Mouse (Mus musculus) T-helper 1 cell (primary cell): ENCODE results near the gene 2410004B18Rik.

Source experiments
- in situ Hi-C: fragments of 300-600 bp; cut with MboI, MseI; formaldehyde crosslinking; loops from one replicate; pipeline ENCODE4 v1.15.1; 2025; ENCODE audit warnings: high pct_unique_total_duplicates

Gene 2410004B18Rik

DNA sequence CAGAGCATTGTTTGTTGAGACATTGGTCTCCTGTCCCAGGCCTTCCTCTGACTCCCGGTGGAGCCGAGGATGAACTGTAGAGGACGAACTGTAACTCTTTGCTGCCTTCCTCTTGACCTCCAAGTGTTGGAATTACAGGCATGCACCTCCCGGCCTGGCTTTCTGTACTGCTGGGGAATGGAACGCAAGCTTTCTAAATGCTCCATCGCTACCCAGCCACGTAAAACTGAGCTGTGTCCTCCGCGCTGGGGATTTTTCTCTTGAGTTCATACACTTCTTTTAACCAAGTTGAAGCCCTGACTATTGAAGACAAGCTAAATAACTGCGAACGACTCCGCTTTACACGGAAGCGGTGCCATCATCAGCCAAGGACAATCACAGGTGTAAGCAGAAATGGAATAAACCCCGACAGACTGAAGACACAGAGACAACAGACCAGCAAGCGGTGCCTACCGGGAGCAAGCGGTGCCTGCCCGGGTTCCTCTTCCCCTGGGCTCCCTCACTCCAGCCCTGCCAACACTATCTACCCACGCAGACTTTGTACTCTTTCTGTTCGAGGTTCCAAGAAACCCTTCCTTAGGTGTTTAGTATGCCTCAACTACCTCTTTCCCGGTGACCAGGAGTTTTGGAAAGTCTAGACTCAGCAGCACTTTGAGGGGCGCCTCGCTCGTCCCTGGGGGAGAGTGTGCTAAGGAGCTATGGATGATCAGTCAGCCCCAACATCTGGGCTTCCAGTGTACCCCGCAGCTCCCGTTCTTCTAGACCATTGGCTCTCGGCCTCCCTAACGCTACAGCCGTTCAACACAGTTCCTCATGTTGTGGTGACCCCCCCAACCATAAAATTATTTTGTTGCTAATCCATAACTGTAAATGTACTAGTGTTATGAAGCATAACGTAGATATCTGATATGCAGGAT lies 25.5 kb downstream of the 2410004B18Rik start:
- in situ Hi-C loops, result loop anchor here (10.0 kb wide), 1 partner anchor 491 kb away; no protein-coding TSS in a partner anchor

DNA sequence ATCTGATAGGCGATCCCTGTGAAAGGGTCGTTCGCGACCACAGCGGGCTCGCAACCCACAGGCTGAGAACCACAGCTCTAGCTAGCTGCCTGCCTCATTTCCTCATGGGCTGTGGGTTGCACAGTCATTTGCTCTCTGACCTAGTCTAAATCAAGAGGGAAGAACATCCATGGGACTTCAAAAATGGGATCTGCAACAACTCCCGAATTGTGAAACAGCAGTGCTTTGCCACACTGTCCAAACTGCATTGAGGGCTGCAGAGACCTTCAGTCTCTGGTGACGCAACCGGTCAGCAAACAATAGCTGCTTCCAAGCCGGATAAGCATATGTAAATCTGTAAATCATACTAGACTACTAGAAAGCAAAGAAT lies 26.2 kb downstream of the 2410004B18Rik start:
- in situ Hi-C loops, result loop anchor here (10.0 kb wide), 1 partner anchor 491 kb away; no protein-coding TSS in a partner anchor

DNA sequence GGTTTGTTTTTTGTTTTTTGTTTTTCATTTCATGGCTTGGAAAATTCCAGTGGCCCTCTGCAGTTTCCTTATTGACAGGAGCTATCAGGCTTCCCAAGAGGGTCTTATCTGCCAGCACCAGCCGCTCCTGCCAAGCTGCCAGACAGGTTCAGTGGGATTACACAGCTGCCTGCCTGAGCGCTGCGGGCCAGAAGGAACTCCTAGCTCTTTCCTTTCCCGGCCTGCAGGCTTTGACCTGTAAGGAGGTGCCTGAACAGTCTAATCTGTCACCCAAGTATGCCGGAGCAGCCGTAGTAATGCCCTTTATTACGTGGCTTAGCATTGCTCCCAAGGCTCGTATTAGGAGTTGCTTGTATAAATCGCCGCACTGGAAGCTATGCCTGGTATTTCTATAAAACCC lies 26.7 kb downstream of the 2410004B18Rik start:
- in situ Hi-C loops, result loop anchor here (10.0 kb wide), 1 partner anchor 490 kb away; no protein-coding TSS in a partner anchor

DNA sequence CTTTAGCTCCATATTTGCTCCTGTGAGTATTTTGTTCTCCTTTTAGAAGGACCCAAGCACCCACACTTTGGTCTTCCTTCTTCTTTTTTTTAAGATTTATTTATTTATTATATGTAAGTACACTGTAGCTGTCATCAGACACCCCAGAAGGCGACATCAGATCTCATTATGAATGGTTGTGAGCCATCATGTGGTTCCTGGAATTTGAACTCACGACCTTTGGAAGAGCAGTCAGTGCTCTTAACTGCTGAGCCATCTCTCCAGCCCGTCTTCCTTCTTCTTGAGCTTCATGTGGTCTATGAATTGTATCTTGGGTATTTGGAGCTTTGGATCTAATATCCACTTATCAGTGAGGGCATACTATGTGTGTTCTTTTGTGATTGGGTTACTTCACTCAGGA lies 27.8 kb downstream of the 2410004B18Rik start:
- in situ Hi-C loops, result loop anchor here (10.0 kb wide), 1 partner anchor 489 kb away; no protein-coding TSS in a partner anchor

DNA sequence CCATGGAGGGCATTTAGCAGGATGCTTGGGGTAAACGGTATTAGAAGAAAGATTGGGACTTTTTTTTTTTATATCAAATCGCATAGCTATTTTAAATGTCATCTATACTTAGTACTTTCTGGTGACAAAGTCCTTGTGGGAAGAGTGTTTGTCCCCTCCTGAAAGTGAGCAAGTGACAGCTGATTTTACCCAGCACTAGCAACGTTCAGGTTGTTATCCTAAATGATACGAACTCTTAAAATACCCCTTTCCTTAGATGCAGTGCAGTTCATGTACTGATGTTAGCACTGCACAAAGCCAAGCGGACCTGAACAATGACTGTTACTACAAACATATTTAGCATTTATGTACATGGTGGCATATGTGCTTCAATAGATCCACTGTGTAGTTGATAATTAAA lies 29.0 kb downstream of the 2410004B18Rik start:
- in situ Hi-C loops, result loop anchor here (10.0 kb wide), 1 partner anchor 488 kb away; no protein-coding TSS in a partner anchor

DNA sequence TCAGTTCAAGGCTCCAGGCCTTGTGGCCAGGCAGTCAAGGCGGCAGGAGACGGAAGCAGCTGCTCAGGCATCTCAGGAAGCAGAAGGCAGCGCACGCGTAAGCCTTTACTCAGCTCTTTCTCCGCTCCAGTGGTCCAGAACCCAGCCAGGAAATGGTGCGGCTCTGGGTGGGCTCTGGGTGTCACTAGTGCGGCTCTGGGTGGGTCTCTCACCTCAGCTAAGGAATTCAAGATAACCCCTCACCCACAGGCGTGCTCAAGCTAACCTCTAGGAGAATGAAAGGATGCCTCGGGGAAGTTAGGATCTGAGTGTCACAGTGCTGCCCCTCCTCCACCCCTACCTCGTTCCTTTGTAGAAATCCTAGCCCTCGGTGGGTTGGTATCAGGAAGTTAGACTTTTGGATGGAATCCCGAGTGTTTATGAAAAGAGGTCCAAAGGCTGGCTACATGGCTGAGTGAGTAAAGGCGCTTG lies 31.3 kb downstream of the 2410004B18Rik start:
- in situ Hi-C loops, result loop anchor here (10.0 kb wide), 1 partner anchor 486 kb away; no protein-coding TSS in a partner anchor

DNA sequence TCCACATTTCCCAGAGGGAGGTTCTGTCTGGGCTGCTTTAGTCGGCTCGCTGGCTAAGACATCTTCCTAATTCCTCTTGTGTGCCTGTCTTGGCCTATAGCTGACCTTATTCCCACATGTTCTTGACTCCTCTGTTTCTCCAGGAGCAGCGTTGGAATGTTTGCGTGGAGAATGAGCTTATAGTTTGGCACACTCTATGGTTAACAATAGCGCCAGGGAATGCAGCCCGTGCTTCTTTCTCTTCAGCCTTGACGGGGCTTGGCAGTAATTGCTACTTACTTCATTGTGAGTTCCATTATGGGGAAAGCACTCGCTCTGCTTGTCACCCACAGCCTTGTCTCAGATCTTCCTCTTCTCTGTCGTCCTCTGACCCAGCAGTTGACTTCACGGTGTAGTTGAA lies 33.7 kb downstream of the 2410004B18Rik start:
- in situ Hi-C loops, result no loop called here

DNA sequence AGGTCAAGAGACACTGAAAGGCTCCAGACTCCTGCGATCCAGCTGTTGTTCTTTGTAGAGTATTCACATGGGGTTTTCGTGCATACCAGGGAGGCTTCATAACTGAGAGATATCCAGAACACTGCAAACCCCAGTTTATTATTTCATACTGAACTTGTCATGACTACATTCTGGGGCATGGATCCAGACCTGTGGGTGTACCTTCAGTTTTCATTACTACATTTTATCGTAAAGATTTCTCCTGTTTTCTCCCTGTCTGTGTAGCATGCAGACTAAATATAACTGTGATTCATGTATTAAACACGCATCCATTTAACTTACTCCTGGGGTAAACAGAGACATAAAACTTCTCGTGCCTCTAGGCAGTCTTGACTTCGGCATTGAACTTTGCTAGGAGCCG lies 37.2 kb downstream of the 2410004B18Rik start:
- in situ Hi-C loops, result no loop called here

DNA sequence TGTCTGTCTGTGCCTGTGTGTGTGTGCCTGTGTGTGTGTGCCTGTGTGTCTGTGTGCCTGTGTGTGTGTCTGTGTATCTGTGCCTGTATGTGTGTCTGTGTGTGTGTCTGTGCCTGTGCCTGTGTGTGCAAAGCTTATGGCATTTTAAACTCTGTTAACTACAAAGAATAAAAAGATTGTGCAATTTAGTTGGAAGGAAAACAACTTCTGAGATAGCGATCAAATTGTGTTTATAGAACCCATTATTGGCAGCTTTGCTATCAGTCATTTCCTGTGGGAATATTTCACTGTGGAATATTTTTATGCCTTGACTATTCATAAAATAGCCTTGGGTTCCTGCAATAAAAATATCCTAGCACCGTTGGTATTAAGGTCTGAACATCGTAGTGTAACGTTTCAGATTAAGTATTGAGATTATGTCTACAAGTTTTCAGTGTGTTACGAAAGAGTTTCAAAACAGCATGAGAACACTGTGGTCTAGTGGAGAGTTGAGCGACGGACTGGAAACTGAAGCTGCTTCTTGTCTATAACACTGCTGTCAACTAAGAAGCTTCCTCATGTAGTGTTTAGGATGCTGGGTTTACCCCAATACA lies 47.6 kb downstream of the 2410004B18Rik start:
- in situ Hi-C loops, result loop anchor here (5.0 kb wide), 1 partner anchor 33 kb away; no protein-coding TSS in a partner anchor

DNA sequence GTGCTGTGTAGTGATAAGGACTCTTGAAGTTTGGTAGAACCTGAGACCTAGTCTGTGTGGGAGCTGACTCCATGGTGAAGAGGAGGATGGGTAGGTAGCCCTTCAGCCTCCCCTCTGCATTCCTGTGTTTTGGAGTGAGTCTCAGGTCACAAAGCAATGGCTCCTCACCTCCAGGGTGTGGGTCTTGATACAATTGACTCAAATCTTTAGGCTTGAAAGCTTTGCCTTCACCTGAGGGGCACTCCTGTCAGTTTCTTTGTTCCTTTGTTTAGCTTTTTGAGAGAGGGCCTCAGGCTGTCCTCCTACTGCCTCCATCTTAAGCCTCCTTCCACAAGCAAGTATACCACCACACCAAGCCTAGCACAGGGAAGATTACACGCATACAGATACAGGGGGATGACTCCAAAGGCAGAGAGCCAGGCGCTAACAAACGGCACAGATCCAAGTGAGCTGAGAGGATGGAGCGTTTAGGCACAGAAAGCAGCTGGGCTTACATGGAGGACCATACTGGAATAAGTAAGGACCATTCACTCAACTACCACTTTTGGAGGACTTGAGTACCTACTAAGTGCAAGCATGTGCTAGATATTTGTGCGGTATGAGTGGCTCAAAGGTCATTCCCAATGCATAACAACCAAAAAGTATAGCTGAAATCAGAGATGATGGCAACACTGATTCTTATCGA lies 48.6 kb downstream of the 2410004B18Rik start:
- in situ Hi-C loops, result loop anchor here (5.0 kb wide), 1 partner anchor 34 kb away; no protein-coding TSS in a partner anchor

DNA sequence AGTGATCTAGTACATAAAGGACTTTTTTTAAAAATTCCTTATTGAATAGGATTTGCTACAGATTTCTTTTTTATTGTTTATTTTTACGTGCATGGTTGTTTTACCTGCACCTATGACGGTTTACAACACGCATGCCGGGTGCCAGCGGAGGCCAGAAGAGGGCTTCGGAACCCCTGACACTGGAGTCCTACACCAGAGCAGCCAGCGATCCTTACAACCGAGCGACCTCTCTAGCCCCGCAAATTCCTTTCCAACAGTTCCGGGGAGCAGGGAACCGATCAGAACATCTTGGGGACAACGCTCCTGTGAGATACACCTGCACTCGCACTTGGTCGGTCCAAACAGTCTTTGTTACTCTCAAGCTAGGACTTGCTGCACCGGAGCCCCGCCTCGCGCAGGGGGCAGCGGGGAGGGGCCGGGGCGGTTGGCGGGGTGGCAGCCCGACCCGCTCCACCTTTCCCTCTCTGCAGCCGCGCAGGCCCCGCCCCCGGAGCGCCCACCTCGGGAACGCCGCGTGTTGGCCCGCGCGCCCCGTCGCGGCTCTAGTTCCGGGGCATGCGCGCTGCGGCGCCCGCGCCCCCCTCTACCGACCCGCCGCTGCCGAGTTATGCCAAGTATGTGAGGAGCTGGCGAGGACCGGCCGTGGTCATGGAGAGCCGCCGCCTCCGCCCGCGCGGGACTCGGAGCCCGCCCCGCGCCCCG lies 49.6 kb downstream of the 2410004B18Rik start, which contains the start of gene Syde2:
Syde2 (plus strand) TSS at position 603 of the 702 bp plus-strand sequence.
- in situ Hi-C loops, result loop anchor here (5.0 kb wide), 1 partner anchor 35 kb away; no protein-coding TSS in a partner anchor

DNA sequence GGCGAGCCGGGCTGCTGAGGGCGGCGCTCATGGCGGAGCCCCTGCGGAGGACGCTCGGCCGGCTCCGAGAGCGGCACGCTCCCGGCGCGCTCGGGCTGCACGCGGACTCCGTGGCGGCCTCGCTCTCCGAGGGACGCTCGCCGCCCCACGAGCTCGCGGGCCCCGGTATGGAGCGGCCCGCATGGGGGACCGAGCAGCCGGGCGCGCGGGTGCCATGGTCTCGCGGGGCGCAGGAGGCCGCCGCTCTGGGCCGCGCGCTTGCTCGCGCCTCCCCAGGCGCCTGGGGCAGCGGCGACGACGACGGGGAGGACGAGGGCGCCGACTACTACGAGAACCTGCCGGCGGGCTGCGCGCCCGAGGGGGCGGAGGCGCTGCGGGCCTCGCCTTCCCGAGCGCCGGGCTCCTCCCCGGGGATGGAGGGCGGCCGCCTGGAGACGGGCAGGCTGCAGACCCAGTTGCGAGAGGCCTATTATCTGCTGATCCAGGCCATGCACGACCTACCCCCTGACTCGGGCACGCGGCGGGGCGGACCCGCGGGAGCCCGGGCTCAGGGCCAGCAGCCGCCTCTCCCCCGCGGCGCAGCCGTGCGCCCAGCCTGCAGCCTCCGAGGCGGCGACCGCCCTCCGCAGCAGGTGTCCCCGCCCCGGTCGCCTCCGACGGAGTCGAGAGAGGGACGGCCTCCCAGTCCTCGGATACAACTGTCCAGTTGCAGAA lies 50.3 kb downstream of the 2410004B18Rik start:
- in situ Hi-C loops, result loop anchor here (5.0 kb wide), 1 partner anchor 36 kb away; no protein-coding TSS in a partner anchor

DNA sequence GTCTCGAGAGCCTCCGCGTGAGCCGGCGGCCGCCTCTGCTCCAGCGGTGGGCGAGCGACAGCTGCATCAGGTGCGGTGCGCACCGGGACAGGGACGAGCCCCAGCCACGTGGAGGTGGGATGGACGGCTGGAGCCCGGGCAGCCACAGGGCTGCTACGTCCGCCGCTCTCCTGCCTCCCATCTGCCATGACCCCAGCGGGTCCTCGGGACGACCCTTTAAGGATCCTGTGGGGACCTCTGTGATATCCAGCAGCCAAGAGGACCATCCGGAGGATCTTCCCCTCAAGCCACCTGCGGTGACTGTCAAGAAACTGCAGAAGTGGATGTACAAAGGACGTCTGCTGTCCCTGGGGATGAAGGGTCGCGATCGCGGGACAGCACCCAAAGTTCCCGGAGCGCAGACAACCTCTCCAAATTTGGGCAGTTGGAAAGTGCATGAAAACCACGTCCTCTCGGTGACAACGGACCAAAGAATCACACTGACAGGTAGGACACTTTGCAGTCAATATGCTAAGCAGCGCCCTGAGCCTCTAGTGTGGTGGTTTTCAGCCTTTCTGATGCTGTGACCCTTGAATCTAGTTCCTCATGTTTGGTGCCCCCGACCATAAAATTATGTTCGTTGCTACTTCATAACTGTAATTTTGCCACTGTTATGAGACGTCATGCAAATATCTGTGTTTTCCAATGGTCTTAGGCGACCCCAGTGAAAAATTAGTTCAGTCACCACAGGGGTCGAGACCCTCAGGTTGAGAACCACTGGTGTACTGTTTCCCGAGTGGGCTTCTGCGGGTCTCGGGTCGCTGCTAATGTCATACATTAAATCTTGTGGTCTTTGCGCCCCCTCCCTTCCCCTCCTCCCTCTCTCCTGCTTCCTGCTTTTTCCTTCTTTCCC lies 51.1 kb downstream of the 2410004B18Rik start:
- in situ Hi-C loops, result loop anchor here (5.0 kb wide), 1 partner anchor 37 kb away; no protein-coding TSS in a partner anchor

DNA sequence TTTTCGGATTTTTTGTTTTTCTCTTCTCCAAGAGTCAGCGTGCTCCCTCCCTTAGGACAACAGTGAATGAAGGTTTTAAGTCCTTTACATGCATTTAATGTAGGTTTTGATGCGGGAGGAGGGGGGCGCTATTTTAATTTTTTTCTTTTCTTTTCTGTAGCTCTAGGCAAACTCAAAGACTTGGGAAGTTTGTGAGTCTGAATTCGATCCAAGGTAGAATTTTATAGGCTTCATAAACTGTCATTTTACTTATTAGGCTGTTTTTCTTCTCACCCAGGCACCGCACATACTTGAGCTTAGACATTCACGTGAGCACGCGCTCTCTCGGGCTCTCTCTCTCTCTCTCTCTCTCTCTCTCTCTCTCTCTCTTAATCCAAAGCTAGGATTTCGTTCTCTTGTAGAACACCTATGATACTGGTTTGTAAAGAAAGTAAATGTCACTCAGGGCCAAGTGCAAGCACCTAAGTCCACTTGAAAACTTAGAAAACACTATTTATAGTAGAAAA lies 51.8 kb downstream of the 2410004B18Rik start:
- in situ Hi-C loops, result loop anchor here (5.0 kb wide), 1 partner anchor 37 kb away; no protein-coding TSS in a partner anchor

DNA sequence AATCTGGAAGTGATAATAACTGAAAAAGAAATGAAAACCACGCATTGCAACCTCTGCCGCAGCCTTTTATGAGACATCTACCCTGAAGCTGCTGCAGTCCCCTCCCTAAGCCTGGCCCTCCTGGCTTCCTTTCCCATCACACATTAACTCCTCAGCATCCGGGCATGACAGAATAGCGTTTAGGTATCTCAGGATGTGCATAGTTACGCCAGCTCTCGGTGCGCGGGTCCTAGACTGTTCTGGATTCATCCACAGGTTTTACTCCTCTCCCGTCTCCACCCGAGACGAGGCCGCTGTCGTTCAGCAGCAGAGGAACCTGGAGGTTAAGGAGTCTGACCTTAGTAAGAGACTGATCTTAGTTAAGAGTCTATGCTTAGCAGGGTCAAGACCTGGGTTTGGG lies 53.3 kb downstream of the 2410004B18Rik start:
- in situ Hi-C loops, result no loop called here

DNA sequence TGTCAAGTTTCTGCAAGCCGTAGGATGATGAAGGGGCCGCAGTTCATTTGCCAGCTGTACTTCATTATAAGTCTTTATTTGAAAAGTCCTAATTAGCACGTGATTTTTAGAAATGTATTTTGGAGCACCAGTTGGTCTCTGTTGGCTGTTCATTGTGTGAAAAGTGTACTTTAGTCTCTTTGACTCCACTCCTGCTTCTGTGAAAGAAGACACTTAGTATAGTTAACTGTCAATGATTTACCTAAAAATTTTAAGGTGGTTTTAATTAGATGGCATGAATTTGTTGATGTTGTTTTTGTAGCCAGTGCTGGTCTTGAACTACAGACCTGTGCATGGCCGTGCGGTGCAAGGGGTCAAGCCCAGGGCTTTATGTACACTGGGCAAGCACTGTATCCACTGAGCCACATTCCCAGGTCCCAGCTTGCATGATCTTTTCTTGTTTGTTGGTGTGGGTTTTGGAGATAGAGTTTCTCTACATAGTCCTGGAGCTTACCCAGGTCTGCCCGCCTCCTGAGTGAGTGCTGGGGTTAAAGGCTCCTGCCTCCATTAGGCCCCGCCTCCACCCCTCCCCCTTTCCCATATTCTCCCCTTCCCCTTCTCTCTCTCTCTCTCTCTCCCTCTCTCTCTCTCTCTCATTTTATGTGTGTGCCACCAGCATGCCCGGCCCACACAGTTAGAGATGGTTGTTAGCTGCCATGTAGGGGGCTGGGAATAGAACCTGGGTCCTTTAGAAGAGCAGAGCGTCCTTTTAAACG lies 54.3 kb downstream of the 2410004B18Rik start:
- in situ Hi-C loops, result no loop called here

DNA sequence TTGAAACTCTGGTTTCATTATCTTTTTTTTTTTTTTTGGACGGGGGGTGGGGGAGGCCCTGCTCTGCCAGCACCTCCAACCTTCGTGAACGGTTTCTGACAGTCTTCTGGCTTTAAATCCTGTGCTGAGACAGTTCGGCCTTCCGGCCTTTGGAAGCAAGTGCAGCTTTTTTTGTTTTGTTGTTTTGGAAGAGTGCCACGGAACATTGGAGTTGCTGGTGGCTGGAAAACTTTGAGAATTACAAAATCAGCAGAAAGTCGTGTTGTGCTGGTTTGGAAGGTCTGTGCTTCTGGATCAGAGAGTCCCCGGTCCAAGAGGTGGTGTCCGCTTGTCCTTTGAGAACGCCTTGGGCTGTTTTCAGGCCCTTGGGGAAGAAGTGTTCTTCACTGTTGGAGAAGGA lies 55.0 kb downstream of the 2410004B18Rik start:
- in situ Hi-C loops, result no loop called here
